ENCODE assay signal across 22 mouse cellular contexts in genomic region chr11:16783926-16784659, GRCm38 (mm10). TPM values are rescaled to one million over a fixed set of nuclear protein-coding genes. Genes with fewer than 3 reads are reported as not detected.
DNase-seq lines count a peak whose midpoint lies in the region; ATAC-seq and TF ChIP-seq lines count a peak whose summit lies in the region.
"Had no signal": no experiment of that assay in that cellular context is flagged by ENCODE, and none has a peak within 500 bp of the region (broad histone marks: within the 10 kb centered on the region; RNA-seq: fewer than 3 reads in every experiment).

No protein-coding gene starts in this region.

- H3K4me3 ChIP-seq in heart, adult 2 months: no peak overlapping the region
- H3K4me3 ChIP-seq in lung, embryonic 15.5 days: no peak overlapping the region
- no peak overlapping the region for H3K4me3 ChIP-seq in lung, adult 2 months (replicated peaks; ENCODE audit: extremely low read depth, low read depth, low read length)
- no peak overlapping the region for H3K4me3 ChIP-seq in limb, embryonic 15.5 days
- no peak overlapping the region for H3K4me3 ChIP-seq in forebrain, embryonic 14.5 days (ENCODE audit: low read depth, low read length)
- H3K4me3 ChIP-seq: heart, embryonic 10.5 days had no signal

- H3K4me2 ChIP-seq in lung, embryonic 15.5 days: no peak overlapping the region
- H3K4me2 ChIP-seq in limb, embryonic 15.5 days: no peak overlapping the region
- H3K4me2 ChIP-seq in forebrain, embryonic 14.5 days (ENCODE audit: low read length): no peak overlapping the region
- H3K4me2 ChIP-seq: liver, embryonic 11.5 days had no signal

- no peak overlapping the region for H3K9ac ChIP-seq in heart, adult 2 months (ENCODE audit: low read depth, low read length)
- no peak overlapping the region for H3K9ac ChIP-seq in lung, embryonic 15.5 days
- no peak overlapping the region for H3K9ac ChIP-seq in limb, embryonic 15.5 days
- H3K9ac ChIP-seq in forebrain, embryonic 14.5 days (ENCODE audit: low read length): no peak overlapping the region
- H3K9ac ChIP-seq: forebrain, postnatal 0 days had no signal

- peak overlapping the region; percentile 6; the same call in 1 of the 2 replicates for H3K27ac ChIP-seq in heart, adult 2 months
- peak overlapping the region; percentile 70; the same call in 1 of the 2 replicates for H3K27ac ChIP-seq in lung, embryonic 15.5 days
- peak overlapping the region; percentile 57 for H3K27ac ChIP-seq in limb, embryonic 15.5 days
- H3K27ac ChIP-seq in forebrain, embryonic 14.5 days (ENCODE audit: low read depth, low read length): no peak overlapping the region
- H3K27ac ChIP-seq: heart, embryonic 10.5 days; hindbrain, postnatal 0 days had no signal

- no peaks in the 10 kb centered on the region for H3K79me2 ChIP-seq in heart, adult 2 months (replicated peaks; ENCODE audit: control insufficient read depth, insufficient read depth, low read length)

- H3K27me3 ChIP-seq in heart, adult 2 months (ENCODE audit: control insufficient read depth, insufficient read depth, low read length): no peaks in the 10 kb centered on the region
- H3K27me3 ChIP-seq in lung, embryonic 15.5 days: no peaks in the 10 kb centered on the region
- no peaks in the 10 kb centered on the region for H3K27me3 ChIP-seq in limb, embryonic 15.5 days
- no peaks in the 10 kb centered on the region for H3K27me3 ChIP-seq in forebrain, embryonic 14.5 days (replicated peaks; ENCODE audit: control insufficient read depth, insufficient read depth, low read length)

- H3K36me3 ChIP-seq in heart, adult 2 months (ENCODE audit: control insufficient read depth, insufficient read depth, low read length): no peaks in the 10 kb centered on the region
- no peaks in the 10 kb centered on the region for H3K36me3 ChIP-seq in lung, embryonic 15.5 days
- no peaks in the 10 kb centered on the region for H3K36me3 ChIP-seq in limb, embryonic 15.5 days
- H3K36me3 ChIP-seq in forebrain, embryonic 14.5 days (ENCODE audit: control insufficient read depth, insufficient read depth, low read length): no peaks in the 10 kb centered on the region
- H3K36me3 ChIP-seq: heart, embryonic 10.5 days had no signal

- no peak for TF ChIP-seq CTCF in heart, adult 2 months (IDR thresholded peaks at IDR 0.05)
- TF ChIP-seq CTCF in lung, adult 2 months (IDR thresholded peaks at IDR 0.05; ENCODE audit: insufficient read depth, low read length): no peak

- ATAC-seq in lung, embryonic 15.5 days (ENCODE audit: borderline replicate concordance, extremely low read depth, low FRiP score, low TSS enrichment): peak; percentile 59; the same call in 1 of the 2 replicates
- peak; percentile 83; the same call in 1 of the 2 replicates for ATAC-seq in limb, embryonic 15.5 days (ENCODE audit: insufficient number of reproducible peaks, low FRiP score, low TSS enrichment, low read depth)
- no peak for ATAC-seq in forebrain, embryonic 14.5 days
- ATAC-seq: activated CD4-positive, CD25-positive, alpha-beta regulatory T cell, adult 4 months; forebrain, postnatal 0 days; hindbrain, postnatal 0 days had no signal

- intact Hi-C loops in heart, adult 2 months (cut with DNase I): no loop called here
- intact Hi-C loops in heart, postnatal 10 days (cut with DNase I): no loop called here

- 76% methylated on average over 8 of the region's 8 CpGs for WGBS in heart, adult 2 months
- WGBS in lung, embryonic 15.5 days: 32% methylated on average over 8 of the region's 8 CpGs
- WGBS in lung, adult 2 months: 42% methylated on average over 8 of the region's 8 CpGs
- 75% methylated on average over 8 of the region's 8 CpGs for WGBS in limb, embryonic 15.5 days
- 90% methylated on average over 8 of the region's 8 CpGs for WGBS in forebrain, embryonic 14.5 days

- TF ChIP-seq POLR2A in heart, adult 2 months (IDR thresholded peaks at IDR 0.05; ENCODE audit: insufficient read depth, low read depth, low read length): no peak
- TF ChIP-seq POLR2A in lung, adult 2 months (IDR thresholded peaks at IDR 0.05; ENCODE audit: borderline replicate concordance, extremely low read depth, low read depth, low read length): no peak

- H3K4me1 ChIP-seq in heart, adult 2 months (ENCODE audit: control insufficient read depth, insufficient read depth, low read length): no peaks in the 10 kb centered on the region
- peaks cover 20% of the 10 kb centered on the region for H3K4me1 ChIP-seq in lung, embryonic 15.5 days
- no peaks in the 10 kb centered on the region for H3K4me1 ChIP-seq in lung, adult 2 months (ENCODE audit: control insufficient read depth, insufficient read depth, low read length)
- H3K4me1 ChIP-seq in limb, embryonic 15.5 days: peaks cover 13% of the 10 kb centered on the region; the same call in 1 of the 2 replicates
- 0 out of 2 replicates have a peak, but pooled peaks cover 3% of the 10 kb centered on the region for H3K4me1 ChIP-seq in forebrain, embryonic 14.5 days (ENCODE audit: control insufficient read depth, insufficient read depth, low read length)
- H3K4me1 ChIP-seq: heart, embryonic 10.5 days had no signal

- DNase-seq in heart, adult 2 months: no peak
- no peak for DNase-seq in heart, postnatal 10 days
- DNase-seq in lung, adult 2 months: no peak
- no peak for DNase-seq in testis, postnatal 14 days (ENCODE audit: low spot score)
- no peak for DNase-seq in ovary, adult 18-20 months (ENCODE audit: low spot score)
- no peak for DNase-seq in forebrain, embryonic 14.5 days (ENCODE audit: low spot score)
- DNase-seq: adrenal gland, postnatal 36 days; cerebellum, adult 9-11 months; embryo, embryonic 11 days; forebrain, postnatal 0 days; gastrocnemius, postnatal 10 days; heart, postnatal 4 days; midbrain, embryonic 14.5 days; right cerebral cortex, postnatal 4 days; thymus, postnatal 14 days had no signal

- TF ChIP-seq EP300 in heart, adult 2 months (IDR thresholded peaks at IDR 0.05; ENCODE audit: insufficient read depth, low read depth, low read length): no peak

- H3K9me3 ChIP-seq in lung, embryonic 15.5 days: no peaks in the 10 kb centered on the region
- H3K9me3 ChIP-seq in limb, embryonic 15.5 days: no peaks in the 10 kb centered on the region
- H3K9me3 ChIP-seq in forebrain, embryonic 14.5 days (replicated peaks; ENCODE audit: control insufficient read depth, low read length): no peaks in the 10 kb centered on the region
- H3K9me3 ChIP-seq: heart, embryonic 10.5 days had no signal

RNA-seq across cellular contexts. Expression of gene Egfr, which starts 32.1 kb away (rescaled TPM):
- 10 to 100 TPM in 1 of 2 experiments, 1 to 10 TPM in 1; 4.9 to 10.5 TPM for total RNA-seq in heart, adult 2 months (2021)
- 4.4 and 7.0 TPM in 2 replicates for polyA plus RNA-seq in heart, adult 2 months (2012; rRNA removed)
- total RNA-seq in heart, postnatal 10 days (2021): 10 to 100 TPM in 1 of 2 experiments, 1 to 10 TPM in 1; 7.9 to 16.2 TPM
- 7.1 and 9.3 TPM in 2 replicates for polyA plus RNA-seq in lung, embryonic 15.5 days (2015; fragmentation: Nextera tagmentation; extraction: Ambion mirVana)
- 25.7 and 34.7 TPM in 2 replicates for polyA plus RNA-seq in lung, adult 2 months (2012; rRNA removed)
- polyA plus RNA-seq in limb, embryonic 15.5 days (2015; fragmentation: Nextera tagmentation; extraction: Ambion mirVana): 28.7 and 28.9 TPM in 2 replicates
- 2.1 and 3.9 TPM in 2 replicates for polyA plus RNA-seq in forebrain, embryonic 14.5 days (2014; fragmentation: Nextera tagmentation; extraction: Ambion mirVana)
- total RNA-seq: megakaryocyte progenitor cell, adult 5-6 weeks had no signal
